Mouse (Mus musculus) spleen, adult 2 months (tissue): ENCODE measurements around the gene Fut7.

Experiments
- CTCF ChIP-seq: fragments of 200-500 bp; IDR thresholded peaks from 2 replicates; pipeline ENCODE4 v1.5.1; 2011; ENCODE audit warnings: mild to moderate bottlenecking, inconsistent platforms; ENCODE audit not compliant: insufficient read depth, insufficient read length, insufficient replicate concordance; ENCODE audit errors: extremely low read depth
- POLR2A ChIP-seq: fragments of 200-500 bp; IDR thresholded peaks from 2 replicates; pipeline ENCODE4 v1.6.1; 2011; ENCODE audit warnings: low read depth, low read length, inconsistent platforms

DNA sequence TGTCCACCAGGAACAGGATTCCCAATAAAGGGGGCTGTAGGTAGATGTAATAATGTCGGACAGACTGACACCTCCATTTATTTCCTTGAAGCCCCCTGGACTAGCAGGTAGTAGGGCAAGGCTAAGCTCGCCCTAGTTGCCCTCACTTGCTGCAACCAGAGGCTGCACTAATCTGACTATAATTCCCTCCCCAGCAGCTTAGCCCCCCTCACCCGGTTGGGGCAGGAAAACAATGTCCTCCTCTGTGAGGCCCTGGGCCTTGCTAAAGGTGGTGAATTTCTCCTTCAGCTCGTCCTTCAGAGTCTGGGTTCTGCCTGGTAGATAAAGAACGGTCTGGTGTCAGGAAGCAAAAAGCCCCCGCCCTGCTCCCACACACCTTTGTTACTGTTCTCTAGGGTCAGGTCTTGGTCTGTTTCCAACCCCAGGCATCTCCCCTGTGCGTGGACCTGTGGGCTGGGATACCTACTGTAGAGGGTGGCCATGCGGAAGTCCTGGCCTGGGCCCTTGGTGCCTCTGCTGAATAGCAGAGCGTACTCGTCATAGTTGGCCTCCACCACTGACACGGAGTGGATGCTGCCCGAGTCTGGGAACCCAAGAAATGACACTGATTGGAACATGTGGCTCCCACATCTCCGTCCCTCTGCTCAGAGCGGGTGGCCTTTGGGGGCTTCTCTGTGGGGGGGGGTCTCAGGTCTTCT is 44.7 kb downstream of the Fut7 start:
- TF ChIP-seq CTCF (no peak), POLR2A (no peak)
